Mouse (Mus musculus) left cerebral cortex, adult 2 months (tissue): ENCODE results near the gene Setd7. TPM values are rescaled to one million over a fixed set of nuclear protein-coding genes. Genes with fewer than 3 reads are reported as not detected.
A peak's percentile ranks its signal among the peaks of the same experiment; 100 is the strongest.

Source experiments
- DNase-seq, 2 experiments: peaks; one replicate each; pipeline ENCODE4 v3.0.0; 2021 to 2022; ENCODE audit warnings: low spot score in 2 of 2, mixed read lengths in 1 of 2; ENCODE audit errors: extremely low spot score in 1 of 2
- H3K27ac ChIP-seq: fragments of 200-600 bp; 2 replicates; pipeline ENCODE4 v1.8.1; 2022
- H3K4me3 ChIP-seq: fragments of 200-600 bp; 2 replicates; pipeline ENCODE4 v1.8.1; 2022
- CTCF ChIP-seq: fragments of 200-600 bp; IDR thresholded peaks from 2 replicates; pipeline ENCODE4 v1.8.1; 2022; ENCODE audit warnings: antibody characterized with exemption, mild to moderate bottlenecking, moderate library complexity
- intact Hi-C: fragments of 180-260 bp; cut with DNase I; formaldehyde crosslinking; loops from one replicate; pipeline ENCODE4 v1.15.1; 2025
- total RNA-seq, 2 experiments: library from RNA; stranded (reverse); gene quantifications; 2 replicates each; pipeline ENCODE4 v1.2.3; 2021

Setd7 gene
- total RNA-seq, 2 experiments from 2014 or later: 133 to 143 TPM

- TF ChIP-seq CTCF: no peak
- intact Hi-C loops: no loop called here
- DNase-seq: no peak
- no peak overlapping the region for H3K4me3 ChIP-seq
- H3K27ac ChIP-seq: no peak overlapping the region
Measured at GRCm38 (mm10) chr3:51504385-51504952, 56.2 kb downstream of the Setd7 start.

DNA sequence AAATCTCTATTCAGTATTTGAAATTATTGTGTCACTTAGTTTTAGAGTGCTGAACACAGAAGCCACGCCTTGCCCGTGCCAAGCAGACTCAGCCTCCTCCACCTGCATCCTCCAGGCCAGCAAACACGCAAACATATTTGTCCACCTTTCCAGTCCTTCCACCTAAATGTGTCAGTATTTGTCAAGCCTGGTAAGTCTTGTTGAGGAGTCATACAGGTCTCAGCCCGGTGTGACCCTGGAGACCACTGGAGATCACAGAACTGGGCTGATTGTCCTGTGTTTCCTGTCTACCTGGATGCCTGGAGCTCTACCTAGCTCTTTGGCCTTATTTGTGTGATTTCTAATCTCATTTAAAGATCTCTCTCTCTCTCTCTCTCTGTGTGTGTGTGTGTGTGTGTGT, 60.8 kb downstream of the Setd7 start:
- TF ChIP-seq CTCF: no peak
- no peak for DNase-seq
- intact Hi-C loops: no loop called here
- no peak overlapping the region for H3K27ac ChIP-seq
- H3K4me3 ChIP-seq: no peak overlapping the region

DNA sequence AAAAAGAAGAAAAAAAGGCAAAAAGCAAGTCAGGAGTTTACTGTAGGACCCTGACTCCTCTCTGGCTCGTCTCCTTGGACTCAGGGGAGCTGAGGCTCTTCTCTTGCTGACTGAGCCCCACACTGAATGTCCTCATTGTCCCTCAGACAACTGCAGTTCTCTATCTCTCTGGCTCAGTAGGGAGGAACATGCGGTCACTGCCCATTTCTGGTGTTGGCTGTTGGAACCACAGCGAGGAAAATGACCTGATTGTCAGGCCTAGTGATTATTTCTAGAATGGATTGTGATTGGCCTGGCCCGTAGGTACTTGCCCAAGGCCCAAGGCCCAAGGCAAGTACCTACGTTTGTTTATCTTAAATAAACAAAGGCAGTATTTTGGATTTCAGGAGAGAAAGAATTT, 62.0 kb downstream of the Setd7 start:
- H3K4me3 ChIP-seq: no peak overlapping the region

GRCm38 (mm10) chr3:51497978-51498377, 62.7 kb downstream of the Setd7 start:
- intact Hi-C loops: no loop called here

More for the DNA sequence above, 62.0 kb downstream of the Setd7 start:
- no peak for DNase-seq
- TF ChIP-seq CTCF: no peak
- intact Hi-C loops: no loop called here
- H3K27ac ChIP-seq: 0 out of 2 replicates have a peak overlapping the region, but pooled peaks have one; percentile 32

GRCm38 (mm10) chr3:51495646-51496045, 65.0 kb downstream of the Setd7 start:
- Histone ChIP-seq H3K4me3 (no peak overlapping the region), H3K27ac (no peak overlapping the region)
- TF ChIP-seq CTCF: no peak
- intact Hi-C loops: no loop called here
- DNase-seq: no peak

More at GRCm38 (mm10) chr3:51497978-51498377, 62.7 kb downstream of the Setd7 start:
- no peak overlapping the region for H3K27ac ChIP-seq
- no peak overlapping the region for H3K4me3 ChIP-seq
- DNase-seq: no peak
- TF ChIP-seq CTCF: no peak

DNA sequence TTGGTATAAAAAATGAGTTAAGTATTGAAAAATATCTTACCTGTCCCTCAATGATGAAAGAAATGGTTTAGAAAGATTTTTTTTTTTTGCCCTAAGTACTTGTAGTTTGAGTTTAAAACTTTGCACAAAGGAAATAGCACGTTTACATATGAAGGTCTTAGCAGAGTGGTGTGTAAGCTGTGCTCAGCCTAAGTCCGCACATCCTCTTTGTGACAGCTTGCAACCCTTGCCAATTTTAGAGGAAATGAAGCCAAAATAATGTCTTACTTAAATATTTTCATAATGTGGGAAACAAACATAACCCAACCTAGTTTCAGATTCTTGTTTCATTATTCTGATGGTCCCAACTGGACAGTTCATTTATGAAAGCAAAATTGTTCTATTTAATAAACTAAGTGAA, 66.2 kb downstream of the Setd7 start:
- DNase-seq: no peak
- Histone ChIP-seq H3K27ac (no peak overlapping the region), H3K4me3 (no peak overlapping the region)
- TF ChIP-seq CTCF: no peak
- intact Hi-C loops: no loop called here

- TF ChIP-seq CTCF: no peak
- H3K27ac ChIP-seq: no peak overlapping the region
- DNase-seq: no peak
- intact Hi-C loops: no loop called here
- H3K4me3 ChIP-seq: no peak overlapping the region
Measured at GRCm38 (mm10) chr3:51493272-51493838, 67.3 kb downstream of the Setd7 start.

DNA sequence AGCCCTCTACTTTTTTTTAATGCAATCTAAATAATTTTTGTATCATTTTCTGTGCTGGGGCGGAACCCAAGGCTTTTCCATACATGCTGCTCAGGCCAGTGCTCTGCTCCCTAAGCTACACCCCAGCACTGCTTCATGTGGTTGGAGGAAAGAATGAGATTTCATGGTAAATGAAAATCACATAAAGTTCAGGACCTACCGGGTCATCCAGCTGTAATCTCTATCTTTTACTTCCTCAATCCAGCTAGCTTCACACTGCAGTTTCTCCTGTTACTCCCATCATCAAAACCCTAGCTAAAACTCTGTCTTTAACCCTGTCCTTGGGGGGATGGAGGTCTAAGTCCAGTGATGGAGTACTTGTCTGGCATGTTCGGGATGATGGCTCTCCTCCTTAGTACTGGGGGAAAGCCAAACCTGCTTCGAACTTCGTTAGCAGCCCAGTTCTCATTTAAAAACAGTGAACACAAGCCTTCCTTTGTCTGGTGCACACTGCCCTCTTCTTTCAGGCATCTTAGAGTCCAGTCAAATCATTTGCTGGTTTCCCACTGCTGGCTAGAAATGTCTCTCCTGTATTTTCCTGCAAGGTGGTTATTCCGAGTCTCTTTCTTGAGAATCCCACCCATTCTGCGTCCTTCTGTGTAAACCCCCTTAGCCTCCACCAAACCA, 70.5 kb downstream of the Setd7 start:
- Histone ChIP-seq H3K4me3 (no peak overlapping the region), H3K27ac (peak overlapping the region; percentile 36; the same call in 1 of the 2 replicates)
- no peak for DNase-seq
- TF ChIP-seq CTCF: no peak
- intact Hi-C loops: no loop called here

- Histone ChIP-seq H3K4me3 (no peak overlapping the region), H3K27ac (no peak overlapping the region)
- intact Hi-C loops: loop anchor here (10.0 kb wide), 1 partner anchor 168 kb away; no protein-coding TSS in a partner anchor
- TF ChIP-seq CTCF: no peak
- DNase-seq: no peak
Measured at GRCm38 (mm10) chr3:51486491-51487195, 74.0 kb downstream of the Setd7 start.

DNA sequence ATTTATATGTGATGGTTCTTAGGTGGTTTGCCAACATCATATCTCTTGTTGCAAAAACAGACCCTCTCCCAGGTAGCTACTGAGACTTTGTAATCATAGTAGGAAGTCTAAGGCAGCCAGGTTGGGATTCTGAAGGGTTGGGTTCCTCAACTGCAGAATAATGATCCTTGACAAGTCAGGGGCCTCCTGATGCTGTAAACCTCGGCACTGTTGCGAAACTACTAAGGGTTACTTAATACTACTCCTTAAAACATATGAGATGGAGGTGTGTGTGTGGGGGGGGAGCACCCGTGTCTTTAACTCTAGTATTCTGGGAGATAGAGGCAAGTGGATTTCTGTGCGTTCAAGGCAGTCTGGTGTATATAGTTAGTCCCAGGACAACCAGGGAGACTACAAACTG, 75.3 kb downstream of the Setd7 start:
- intact Hi-C loops: loop anchor here (10.0 kb wide), 1 partner anchor 169 kb away; no protein-coding TSS in a partner anchor
- Histone ChIP-seq H3K4me3 (peak overlapping the region; percentile 94), H3K27ac (no peak overlapping the region; the same call in 1 of the 2 replicates)
- TF ChIP-seq CTCF: no peak
- no peak for DNase-seq

DNA sequence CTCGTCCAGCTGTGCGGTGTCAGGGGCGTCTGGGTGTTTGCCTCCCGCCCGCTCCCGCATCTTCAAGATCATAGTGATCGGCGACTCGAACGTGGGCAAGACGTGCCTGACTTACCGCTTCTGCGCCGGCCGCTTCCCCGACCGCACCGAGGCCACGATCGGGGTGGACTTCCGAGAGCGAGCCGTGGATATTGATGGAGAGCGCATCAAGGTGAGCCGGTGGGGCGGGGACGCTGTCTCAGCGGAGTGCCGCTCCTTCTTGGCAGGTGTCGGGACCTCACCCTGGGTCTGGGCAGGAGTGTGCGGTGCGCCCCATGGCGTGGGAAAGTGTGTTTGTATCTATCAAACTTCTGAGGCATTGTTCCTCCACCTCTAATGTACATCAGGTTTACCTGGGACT, 76.3 kb downstream of the Setd7 start:
- DNase-seq: no peak
- no peak for TF ChIP-seq CTCF
- intact Hi-C loops: loop anchor here (10.0 kb wide), 1 partner anchor 170 kb away; no protein-coding TSS in a partner anchor
- H3K4me3 ChIP-seq: peak overlapping the region; percentile 94
- peak overlapping the region; percentile 93 for H3K27ac ChIP-seq
